Mouse (Mus musculus): Measurements from ENCODE around the gene Ccng2.
A peak's percentile ranks its signal among the peaks of the same experiment; 100 is the strongest.

Gene Ccng2

DNA sequence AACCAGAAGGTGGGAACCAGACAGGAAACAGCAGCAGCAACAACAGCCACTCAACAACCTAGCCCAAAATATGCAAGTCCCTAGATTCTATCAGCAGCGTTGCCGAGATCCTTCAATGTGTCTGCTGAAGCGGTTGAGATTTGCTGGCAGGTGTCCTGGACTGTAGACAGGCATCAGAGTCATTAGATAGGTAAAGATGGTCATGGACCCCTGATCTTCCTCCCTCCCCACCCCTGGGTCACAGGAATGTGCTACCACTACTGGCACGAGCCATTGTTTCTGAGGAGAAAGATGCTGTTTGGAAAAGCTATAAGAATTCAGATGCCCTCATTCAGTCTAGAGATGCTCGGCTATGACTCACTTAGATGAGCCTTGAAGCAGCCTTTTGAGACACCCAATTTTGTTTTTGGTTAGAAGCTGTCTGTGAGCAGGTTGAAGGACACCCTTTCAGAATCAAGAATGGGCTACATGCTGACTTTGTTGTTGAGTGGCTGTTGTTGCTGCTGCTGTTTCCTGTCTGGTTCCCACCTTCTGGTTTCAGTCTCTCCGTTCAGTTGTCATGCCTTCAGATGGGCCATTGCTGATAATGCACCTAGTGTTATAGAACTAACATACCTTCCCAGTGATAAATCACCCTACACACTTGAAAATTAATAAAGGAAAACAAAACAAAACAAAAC is 3.5 kb upstream of the Ccng2 start:
- DNase-seq (ENCODE audit: low read depth): no peak

- DNase-seq (ENCODE audit: low read depth): no peak
Measured at GRCm38 (mm10) chr5:93264136-93264700, 2.8 kb upstream of the Ccng2 start.

GRCm38 (mm10) chr5:93265164-93265800 is 1.8 kb upstream of the Ccng2 start:
- no peak for DNase-seq (ENCODE audit: low read depth)

DNA sequence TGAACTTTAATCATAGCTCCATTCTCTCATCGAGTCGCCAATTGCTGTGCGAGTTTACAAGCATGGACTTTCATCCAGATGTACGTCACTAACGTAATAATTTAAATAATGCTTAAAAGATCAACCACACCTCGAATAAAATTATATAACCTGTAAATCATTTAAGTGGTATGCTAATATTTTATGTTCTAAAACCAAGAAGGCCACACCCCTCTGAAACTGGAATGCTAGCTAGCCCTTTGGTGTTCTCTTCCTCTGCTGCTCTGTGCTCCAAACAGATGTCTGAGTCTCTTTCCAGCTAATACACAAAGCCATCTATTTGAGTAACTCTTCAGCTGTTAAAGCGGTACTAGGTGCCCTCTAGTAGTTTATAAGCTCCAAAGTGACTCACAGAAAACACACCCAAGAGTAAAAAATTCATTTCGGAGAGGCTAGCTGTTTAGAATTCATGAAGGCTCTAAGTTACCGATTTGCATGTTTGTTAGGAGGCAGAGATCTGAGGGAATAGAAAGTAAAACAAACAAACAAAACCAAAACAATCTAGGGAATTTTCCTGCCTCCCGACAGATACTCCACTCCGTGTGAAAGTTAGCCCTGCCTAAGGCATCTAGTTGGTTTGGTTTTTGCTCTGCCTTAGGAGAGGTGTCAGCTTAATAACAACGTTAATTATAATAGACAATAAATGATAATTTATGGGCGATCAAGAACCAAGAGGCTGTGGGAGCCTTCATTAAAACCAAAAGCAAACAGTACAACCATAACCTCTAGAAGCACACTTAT is 1.1 kb upstream of the Ccng2 start:
- no peak for DNase-seq (ENCODE audit: low read depth)

- peak; percentile 80 for DNase-seq (ENCODE audit: low read depth)
Measured at GRCm38 (mm10) chr5:93267851-93268606, 972 bp downstream of the Ccng2 start.

DNA sequence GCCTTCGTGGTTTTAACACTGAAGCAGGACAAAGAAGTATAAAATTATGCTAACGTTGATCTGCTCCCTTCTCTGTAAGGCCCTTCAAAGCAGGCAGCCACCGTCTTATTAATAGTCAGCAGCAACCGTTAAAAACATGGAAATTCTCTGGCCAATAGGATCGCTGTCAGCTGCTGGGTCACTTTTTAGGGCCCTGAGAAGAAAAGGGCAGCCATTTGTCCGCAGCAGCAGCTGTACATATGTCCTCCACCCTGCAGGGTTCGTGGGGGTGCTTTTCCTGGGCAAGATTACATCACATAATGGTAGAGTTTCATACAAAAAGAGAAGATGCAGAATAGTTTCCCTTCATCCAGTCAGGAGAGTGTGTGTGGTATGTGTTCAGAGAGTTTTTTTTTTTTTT is 3.0 kb downstream of the Ccng2 start:
- DNase-seq (ENCODE audit: low read depth): no peak

- no peak for DNase-seq (ENCODE audit: low read depth)
Measured at GRCm38 (mm10) chr5:93270721-93271120, 3.7 kb downstream of the Ccng2 start.

DNA sequence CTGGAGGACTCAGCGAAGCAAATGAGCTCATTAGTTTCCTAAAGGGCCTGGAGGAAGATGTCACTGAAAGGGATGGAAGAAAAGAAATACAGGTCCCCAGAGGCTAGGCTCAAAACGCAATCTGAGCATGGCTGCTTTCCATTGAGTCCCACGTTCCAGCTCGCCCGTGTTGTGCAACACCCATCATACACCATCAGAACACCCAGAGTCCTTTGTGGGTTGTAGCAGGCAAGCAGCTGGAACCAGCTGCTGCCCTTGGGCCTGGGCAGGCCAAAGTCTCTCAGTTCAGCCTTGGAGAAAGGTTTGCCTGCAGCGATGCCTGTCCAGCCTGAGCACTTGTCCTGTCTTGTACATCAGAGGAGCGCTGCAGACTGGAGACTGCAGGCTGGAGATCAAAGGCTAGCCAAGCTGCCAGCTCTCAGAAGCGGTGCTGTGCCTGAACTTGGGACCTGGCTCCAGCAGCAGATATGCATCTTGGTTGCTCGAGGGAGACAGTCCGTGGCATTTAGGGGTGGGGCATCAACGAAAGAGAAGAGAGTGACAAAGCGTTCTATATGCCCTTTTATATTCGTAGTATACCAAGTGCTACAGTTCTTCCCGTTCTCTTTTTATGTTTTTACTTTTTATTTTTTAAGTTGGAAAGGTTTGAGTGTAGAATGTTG is 15.5 kb downstream of the Ccng2 start:
- no peak for DNase-seq (ENCODE audit: low read depth)

- no peak for DNase-seq (ENCODE audit: low read depth)
Measured at GRCm38 (mm10) chr5:93283109-93283508, 16.1 kb downstream of the Ccng2 start.

GRCm38 (mm10) chr5:93288553-93288952 is 21.5 kb downstream of the Ccng2 start:
- DNase-seq (ENCODE audit: low read depth): no peak

DNA sequence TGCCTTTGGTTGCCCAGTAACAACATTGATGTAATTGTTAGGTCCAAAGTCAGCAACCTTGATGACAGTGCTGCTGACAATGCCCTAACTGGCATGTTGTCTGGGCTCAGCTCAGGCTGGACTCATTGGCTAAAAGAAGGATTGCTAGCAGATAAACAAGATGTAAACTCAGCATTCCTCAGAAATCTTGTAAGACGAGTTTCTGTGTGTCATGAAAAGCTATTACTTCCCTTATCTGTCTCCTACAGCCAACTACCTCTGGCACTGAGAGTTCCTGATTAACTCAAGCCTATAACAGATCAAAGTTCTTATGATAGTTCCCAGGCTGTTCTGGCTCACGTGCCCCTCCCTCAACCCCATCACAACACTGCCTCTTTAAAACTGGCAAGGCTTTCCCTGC is 23.2 kb downstream of the Ccng2 start:
- no peak for DNase-seq (ENCODE audit: low read depth)

- no peak for DNase-seq (ENCODE audit: low read depth)
Measured at GRCm38 (mm10) chr5:93296341-93296746, 29.3 kb downstream of the Ccng2 start.

DNA sequence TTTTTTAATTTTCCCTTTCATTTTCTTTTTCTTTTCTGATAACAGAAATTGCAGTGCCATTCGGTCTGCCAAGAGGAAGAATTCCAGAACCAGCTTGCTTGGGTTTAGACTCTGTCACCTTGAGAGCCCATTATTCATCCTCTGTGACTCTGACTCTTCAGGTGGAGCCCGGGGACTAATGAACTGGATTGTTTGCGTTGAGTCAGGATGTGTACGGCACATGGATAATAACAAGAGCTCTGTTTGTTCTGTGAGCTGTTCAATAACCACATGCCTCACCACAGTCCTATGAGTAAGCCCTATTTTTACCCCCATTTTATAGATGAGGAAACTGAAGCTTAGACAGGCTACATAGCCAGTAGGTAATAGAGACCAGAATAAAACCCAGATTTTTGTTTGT is 29.7 kb downstream of the Ccng2 start:
- DNase-seq (ENCODE audit: low read depth): no peak

- no peak for DNase-seq (ENCODE audit: low read depth)
Measured at GRCm38 (mm10) chr5:93297311-93297710, 30.3 kb downstream of the Ccng2 start.

- no peak for DNase-seq (ENCODE audit: low read depth)
Measured at GRCm38 (mm10) chr5:93305126-93305830, 38.2 kb downstream of the Ccng2 start.

GRCm38 (mm10) chr5:93308909-93309308 is 41.9 kb downstream of the Ccng2 start:
- DNase-seq (ENCODE audit: low read depth): no peak

DNA sequence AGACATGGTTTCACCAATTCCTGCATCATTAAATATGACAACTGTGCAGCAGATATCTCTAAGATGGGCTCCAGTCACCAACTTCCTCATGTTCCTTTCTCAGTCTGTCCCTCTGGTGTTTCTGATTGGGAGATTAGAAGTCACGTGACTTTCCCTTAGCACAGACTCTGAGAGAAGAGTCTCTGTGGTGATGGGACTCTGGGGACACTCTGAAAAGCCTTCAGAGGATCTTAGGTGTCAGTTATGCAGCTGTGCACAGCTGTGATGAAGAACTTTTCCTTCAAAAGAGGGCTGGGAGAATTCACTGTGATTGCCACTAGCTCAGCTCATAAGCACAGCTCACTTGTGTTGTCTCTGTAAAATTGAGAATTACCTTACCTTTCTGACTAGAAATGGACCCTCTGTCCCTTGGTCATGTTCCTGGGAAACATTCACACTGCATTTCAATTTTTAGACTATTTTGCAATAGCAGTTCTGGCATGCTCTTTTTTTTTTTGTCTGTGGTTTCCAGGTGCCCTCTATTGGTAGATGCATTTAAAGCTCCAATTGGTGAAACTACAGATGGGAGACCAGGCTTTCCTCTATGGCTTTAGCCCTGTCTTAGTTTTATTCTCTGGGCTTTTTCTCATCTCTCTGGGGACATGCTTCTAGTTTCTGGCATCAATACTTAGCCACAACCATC is 56.4 kb downstream of the Ccng2 start:
- DNase-seq (ENCODE audit: low read depth): peak; percentile 14

Data from c-Kit-positive CD71-negative TER-119-negative erythroid progenitor cells, embryonic 14.5 days (primary cell).